Mouse (Mus musculus): ENCODE measurements around the gene Vmn2r34.
"Not testable (repeated sequence)": the region's sequence is repeated elsewhere in the genome, so short reads cannot be mapped to it uniquely, and the experiment has no call there.

Vmn2r34 gene

DNA sequence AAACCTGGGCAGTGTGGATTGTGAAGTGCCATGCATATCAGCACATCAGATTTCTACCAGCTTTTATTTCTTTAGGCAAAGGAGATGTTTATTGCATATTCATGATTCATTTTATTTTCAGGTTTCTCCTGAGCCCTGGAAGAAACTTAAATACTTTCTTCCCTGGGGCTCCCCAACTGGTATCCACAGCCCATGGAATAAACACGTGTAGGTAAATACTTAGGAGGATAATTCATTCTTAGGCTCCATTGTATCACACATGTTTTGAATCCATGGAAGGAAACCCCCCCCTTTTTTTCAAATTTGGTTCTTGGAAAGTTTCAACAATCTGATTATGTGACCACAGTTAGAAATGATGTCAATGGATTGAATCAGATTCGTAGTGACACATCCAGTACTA lies at the start of gene Vmn2r34:
Gene Vmn2r34, minus strand, starts transcription at position 101 of the 400 bp plus-strand sequence.
- DNase-seq (ENCODE audit: low read depth) = not testable (repeated sequence)

DNA sequence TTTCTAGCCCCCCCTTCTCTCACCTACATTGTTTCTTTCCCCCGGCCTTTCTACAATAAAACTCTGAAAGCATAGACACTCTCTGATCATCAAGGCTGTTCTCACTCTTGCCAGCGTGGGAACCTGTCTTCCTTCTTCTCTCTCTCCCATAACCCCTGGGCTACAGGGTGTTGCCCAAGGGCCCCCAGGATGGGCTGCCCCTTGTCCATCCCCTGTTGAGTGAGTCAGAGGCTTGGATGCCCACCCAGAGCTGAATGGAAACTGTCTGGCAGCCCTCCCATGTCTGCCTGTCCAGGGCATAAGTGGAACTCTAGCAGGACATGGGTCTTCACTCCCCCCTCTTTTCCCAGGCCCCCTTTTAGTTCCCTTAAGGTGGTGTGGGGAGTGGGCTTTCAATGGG lies 15.3 kb downstream of the Vmn2r34 start:
- DNase-seq (ENCODE audit: low read depth) = not testable (repeated sequence)
